Mouse (Mus musculus): ENCODE results near the gene Slc7a7. TPM values are rescaled to one million over a fixed set of nuclear protein-coding genes. Genes with fewer than 3 reads are reported as not detected.

The Slc7a7 gene
- total RNA-seq, 1 experiment, result 93.1 TPM

DNA sequence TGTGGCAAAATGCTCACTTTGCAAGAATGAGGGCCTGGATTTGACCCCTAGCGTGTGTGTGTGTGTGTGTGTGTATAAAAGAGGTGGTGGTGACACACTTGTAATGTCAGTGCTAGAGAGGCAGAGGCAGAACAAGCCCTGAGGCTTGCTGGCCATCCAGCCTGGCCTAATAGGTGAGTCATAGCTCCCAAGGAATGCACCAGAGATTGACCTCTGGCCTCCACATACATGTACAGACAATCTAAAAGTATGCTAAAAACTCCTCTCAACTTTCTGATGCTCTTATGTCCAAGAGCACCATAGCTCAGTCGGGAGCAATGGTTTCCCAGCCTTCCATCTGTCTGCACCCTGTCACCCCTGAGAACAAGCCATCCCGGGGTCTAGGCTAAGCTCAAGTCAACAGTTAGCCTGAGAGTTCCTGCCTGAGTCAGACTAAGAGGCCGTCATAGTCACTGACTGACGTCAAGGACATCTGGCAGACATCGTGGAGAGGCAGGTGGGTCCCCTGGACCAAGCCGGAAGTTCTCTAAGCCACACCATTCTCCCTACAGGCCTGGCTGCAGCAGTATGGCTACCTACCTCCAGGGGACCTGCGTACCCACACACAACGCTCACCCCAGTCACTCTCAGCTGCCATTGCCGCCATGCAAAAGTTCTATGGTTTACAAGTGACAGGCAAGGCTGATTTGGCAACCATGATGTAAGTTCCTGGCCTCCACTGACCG, 17.8 kb upstream of the Slc7a7 start:
- Histone ChIP-seq H3K36me3 (ENCODE audit: control insufficient read depth, insufficient read depth, low read length, poor library complexity, severe bottlenecking) (peaks cover 2% of the 10 kb centered on the region; the same call in 1 of the 2 replicates), H3K9me3 (ENCODE audit: control insufficient read depth, insufficient read depth, low read depth, low read length) (no peaks in the 10 kb centered on the region), H3K27ac (ENCODE audit: insufficient read depth, low read depth, low read length, poor library complexity, severe bottlenecking) (no peak overlapping the region), H3K9ac (ENCODE audit: insufficient read depth, low read depth, low read length, poor library complexity, severe bottlenecking) (no peak overlapping the region), H3K4me1 (ENCODE audit: control insufficient read depth in 2 of 2, insufficient read depth in 2 of 2, low read length in 2 of 2, poor library complexity in 1 of 2) (peaks cover 3 to 26% of the 10 kb centered on the region in 2 experiments), H3K4me3 (ENCODE audit: insufficient read depth in 1 of 2, low read depth in 1 of 2, low read length in 2 of 2, poor library complexity in 1 of 2, severe bottlenecking in 1 of 2) (no peak overlapping the region)
- no peak for DNase-seq (ENCODE audit: low read depth, low spot score)
- in situ Hi-C loops (cut with MboI; ENCODE audit: low sequenced_read_pairs in 2 of 2, unreplicated experiment in 2 of 2), result no loop called here
- TF ChIP-seq CHD2 (IDR thresholded peaks at IDR 0.05; ENCODE audit: low read depth, low read length), result no peak
- TF ChIP-seq ZC3H11A (IDR thresholded peaks at IDR 0.05; ENCODE audit: borderline replicate concordance, low read depth, low read length), result no peak
- no peak for TF ChIP-seq ZNF384 (IDR thresholded peaks at IDR 0.05; ENCODE audit: low read depth, low read length)
- TF ChIP-seq MAFK (IDR thresholded peaks at IDR 0.05; ENCODE audit: insufficient read depth, low read depth, low read length), result no peak
- TF ChIP-seq HCFC1 (IDR thresholded peaks at IDR 0.05; ENCODE audit: borderline replicate concordance, insufficient read depth, low read length), result no peak

DNA sequence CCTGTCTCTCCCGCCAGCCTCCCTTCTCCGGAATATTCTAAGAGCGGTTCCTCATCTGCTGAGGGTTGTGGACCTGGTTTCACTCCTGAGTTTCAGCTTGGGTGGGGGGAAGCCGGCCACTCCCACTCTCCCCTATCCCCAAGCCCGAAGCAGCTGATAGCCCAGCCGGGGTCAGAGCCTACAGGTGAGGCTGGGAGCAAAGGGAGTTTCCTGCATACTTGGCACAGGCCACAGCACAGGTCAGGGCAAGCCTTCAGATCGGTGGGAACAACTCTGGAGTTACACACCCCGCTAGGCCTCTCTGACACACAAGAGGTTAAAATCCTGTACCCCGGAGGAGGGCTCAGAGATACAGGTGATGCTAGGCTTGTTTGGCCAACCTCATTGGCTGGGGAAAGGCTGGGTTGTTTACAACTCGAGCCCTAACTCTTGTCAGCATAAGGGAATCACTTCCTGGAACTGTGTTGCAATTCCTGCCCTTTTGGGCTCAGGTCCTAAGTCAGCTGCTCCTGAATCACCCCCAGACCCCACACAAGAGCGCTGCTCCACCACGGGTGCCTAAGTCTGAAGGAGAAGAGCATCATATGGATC, 16.5 kb upstream of the Slc7a7 start:
- in situ Hi-C loops (cut with MboI; ENCODE audit: low sequenced_read_pairs in 2 of 2, unreplicated experiment in 2 of 2), result no loop called here
- peaks cover 9% of the 10 kb centered on the region for H3K36me3 ChIP-seq (ENCODE audit: control insufficient read depth, insufficient read depth, low read length, poor library complexity, severe bottlenecking)
- 0 out of 4 replicates have a peak overlapping the region, but pooled peaks have one; percentile 11 to 69 for H3K4me3 ChIP-seq (ENCODE audit: insufficient read depth in 1 of 2, low read depth in 1 of 2, low read length in 2 of 2, poor library complexity in 1 of 2, severe bottlenecking in 1 of 2)
- H3K9me3 ChIP-seq (ENCODE audit: control insufficient read depth, insufficient read depth, low read depth, low read length), result no peaks in the 10 kb centered on the region
- peaks cover 6 to 23% of the 10 kb centered on the region in 2 experiments for H3K4me1 ChIP-seq (ENCODE audit: control insufficient read depth in 2 of 2, insufficient read depth in 2 of 2, low read length in 2 of 2, poor library complexity in 1 of 2)
- no peak for TF ChIP-seq HCFC1 (IDR thresholded peaks at IDR 0.05; ENCODE audit: borderline replicate concordance, insufficient read depth, low read length)
- TF ChIP-seq ZNF384 (IDR thresholded peaks at IDR 0.05; ENCODE audit: low read depth, low read length), result no peak
- TF ChIP-seq CHD2 (IDR thresholded peaks at IDR 0.05; ENCODE audit: low read depth, low read length), result peak; percentile 56; the same call in 1 of the 2 replicates
- no peak overlapping the region for H3K9ac ChIP-seq (ENCODE audit: insufficient read depth, low read depth, low read length, poor library complexity, severe bottlenecking)
- H3K27ac ChIP-seq (ENCODE audit: insufficient read depth, low read depth, low read length, poor library complexity, severe bottlenecking), result no peak overlapping the region
- no peak for DNase-seq (ENCODE audit: low read depth, low spot score)

GRCm38 (mm10) chr14:54432837-54433830, 15.6 kb upstream of the Slc7a7 start:
- Histone ChIP-seq H3K4me1 (ENCODE audit: control insufficient read depth in 2 of 2, insufficient read depth in 2 of 2, low read length in 2 of 2, poor library complexity in 1 of 2) (peaks cover 6 to 23% of the 10 kb centered on the region in 2 experiments), H3K9me3 (ENCODE audit: control insufficient read depth, insufficient read depth, low read depth, low read length) (no peaks in the 10 kb centered on the region), H3K4me3 (ENCODE audit: insufficient read depth in 1 of 2, low read depth in 1 of 2, low read length in 2 of 2, poor library complexity in 1 of 2, severe bottlenecking in 1 of 2) (peak overlapping the region; percentile 68 to 69), H3K27ac (ENCODE audit: insufficient read depth, low read depth, low read length, poor library complexity, severe bottlenecking) (no peak overlapping the region; the same call in 1 of the 2 replicates), H3K36me3 (ENCODE audit: control insufficient read depth, insufficient read depth, low read length, poor library complexity, severe bottlenecking) (peaks cover 9% of the 10 kb centered on the region), H3K9ac (ENCODE audit: insufficient read depth, low read depth, low read length, poor library complexity, severe bottlenecking) (peak overlapping the region; percentile 78; the same call in 1 of the 2 replicates)
- in situ Hi-C loops (cut with MboI; ENCODE audit: low sequenced_read_pairs in 2 of 2, unreplicated experiment in 2 of 2), result no loop called here
- TF ChIP-seq ZNF384 (IDR thresholded peaks at IDR 0.05; ENCODE audit: low read depth, low read length) (no peak), HCFC1 (IDR thresholded peaks at IDR 0.05; ENCODE audit: borderline replicate concordance, insufficient read depth, low read length) (no peak), CHD2 (IDR thresholded peaks at IDR 0.05; ENCODE audit: low read depth, low read length) (no peak), MAFK (IDR thresholded peaks at IDR 0.05; ENCODE audit: insufficient read depth, low read depth, low read length) (no peak), ZC3H11A (IDR thresholded peaks at IDR 0.05; ENCODE audit: borderline replicate concordance, low read depth, low read length) (no peak)
- no peak for DNase-seq (ENCODE audit: low read depth, low spot score)

- H3K4me3 ChIP-seq (ENCODE audit: insufficient read depth in 1 of 2, low read depth in 1 of 2, low read length in 2 of 2, poor library complexity in 1 of 2, severe bottlenecking in 1 of 2), result peak overlapping the region; percentile 68 to 69
- H3K27ac ChIP-seq (ENCODE audit: insufficient read depth, low read depth, low read length, poor library complexity, severe bottlenecking), result no peak overlapping the region
- H3K9me3 ChIP-seq (ENCODE audit: control insufficient read depth, insufficient read depth, low read depth, low read length), result no peaks in the 10 kb centered on the region
- peaks cover 6 to 23% of the 10 kb centered on the region in 2 experiments for H3K4me1 ChIP-seq (ENCODE audit: control insufficient read depth in 2 of 2, insufficient read depth in 2 of 2, low read length in 2 of 2, poor library complexity in 1 of 2)
- H3K9ac ChIP-seq (ENCODE audit: insufficient read depth, low read depth, low read length, poor library complexity, severe bottlenecking), result peak overlapping the region; percentile 78
- in situ Hi-C loops (cut with MboI; ENCODE audit: low sequenced_read_pairs in 2 of 2, unreplicated experiment in 2 of 2), result no loop called here
- peaks cover 9% of the 10 kb centered on the region for H3K36me3 ChIP-seq (ENCODE audit: control insufficient read depth, insufficient read depth, low read length, poor library complexity, severe bottlenecking)
- DNase-seq (ENCODE audit: low read depth, low spot score), result no peak
- TF ChIP-seq ZC3H11A (IDR thresholded peaks at IDR 0.05; ENCODE audit: borderline replicate concordance, low read depth, low read length), result no peak
- TF ChIP-seq MAFK (IDR thresholded peaks at IDR 0.05; ENCODE audit: insufficient read depth, low read depth, low read length), result no peak
- TF ChIP-seq HCFC1 (IDR thresholded peaks at IDR 0.05; ENCODE audit: borderline replicate concordance, insufficient read depth, low read length), result no peak
- no peak for TF ChIP-seq ZNF384 (IDR thresholded peaks at IDR 0.05; ENCODE audit: low read depth, low read length)
- no peak for TF ChIP-seq CHD2 (IDR thresholded peaks at IDR 0.05; ENCODE audit: low read depth, low read length)
Observed at GRCm38 (mm10) chr14:54432078-54432836, 14.7 kb upstream of the Slc7a7 start.
